Mouse (Mus musculus) layer of hippocampus, adult 2 months (tissue): ENCODE results near the gene Mrpl12. TPM values are rescaled to one million over a fixed set of nuclear protein-coding genes. Genes with fewer than 3 reads are reported as not detected.
"Not testable (repeated sequence)": the region's sequence is repeated elsewhere in the genome, so short reads cannot be mapped to it uniquely, and the experiment has no call there.

Source experiments
- DNase-seq, 2 experiments: peaks; one replicate each; pipeline ENCODE4 v3.0.0; 2022; ENCODE audit warnings: low spot score in 2 of 2
- H3K27ac ChIP-seq: fragments of 200-600 bp; 2 replicates; pipeline ENCODE4 v1.8.1; 2022
- H3K4me3 ChIP-seq: fragments of 200-600 bp; 2 replicates; pipeline ENCODE4 v1.8.1; 2022; ENCODE audit warnings: mild to moderate bottlenecking
- CTCF ChIP-seq: fragments of 200-600 bp; conservative IDR thresholded peaks from 2 replicates; pipeline ENCODE4 v1.8.1; 2022; ENCODE audit warnings: antibody characterized with exemption, mild to moderate bottlenecking, moderate library complexity
- total RNA-seq, 2 experiments: library from RNA; stranded (reverse); gene quantifications; 2 replicates each; pipeline ENCODE4 v1.2.3; 2021

The Mrpl12 gene
- total RNA-seq, 2 experiments from 2014 or later: 63.2 to 68.1 TPM

GRCm38 (mm10) chr11:120501018-120501417 is 16.6 kb downstream of the Mrpl12 start:
- TF ChIP-seq CTCF: no peak
- DNase-seq: no peak
- Histone ChIP-seq H3K27ac (no peak overlapping the region), H3K4me3 (no peak overlapping the region)

DNA sequence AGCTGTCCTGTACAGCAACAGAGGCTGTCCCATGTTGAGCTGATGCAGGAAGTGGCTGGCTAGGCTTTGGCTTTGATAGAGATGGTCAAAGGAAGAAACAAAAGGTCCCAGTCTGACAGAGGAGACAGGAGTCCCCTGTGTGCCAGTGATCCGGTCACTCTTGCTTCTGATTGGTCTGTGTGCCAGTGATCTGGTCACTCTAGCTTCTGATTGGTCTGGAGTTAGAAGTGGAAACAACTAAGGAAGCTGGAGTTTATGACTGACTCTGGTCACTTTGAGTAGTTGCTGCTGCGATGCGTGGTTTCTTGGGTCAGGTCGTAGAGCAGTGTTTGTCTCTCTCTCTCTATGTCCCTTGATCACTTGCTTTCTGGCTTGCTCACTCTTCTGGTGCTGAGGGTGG is 17.3 kb downstream of the Mrpl12 start:
- H3K27ac ChIP-seq: no peak overlapping the region
- H3K4me3 ChIP-seq: no peak overlapping the region
- no peak for TF ChIP-seq CTCF
- DNase-seq: no peak

DNA sequence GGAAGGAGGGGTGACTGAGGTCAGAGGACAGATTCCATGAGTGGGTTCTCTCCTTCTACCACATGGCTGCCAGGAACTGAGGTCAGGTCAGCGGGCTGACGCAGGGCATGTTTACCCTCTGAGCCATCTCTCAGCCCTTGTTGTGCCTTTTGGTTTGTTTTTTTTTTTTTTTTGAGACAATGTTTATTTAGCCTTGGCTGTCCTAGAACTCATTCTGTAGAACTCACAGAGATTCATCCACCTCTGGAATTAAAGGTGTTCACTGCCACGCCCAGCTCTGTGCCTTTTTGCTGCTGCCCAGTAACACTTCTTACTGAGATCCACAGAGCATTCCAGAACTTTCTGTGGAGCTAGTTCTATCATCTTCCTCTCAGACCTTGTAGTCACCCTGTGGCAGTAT is 21.2 kb downstream of the Mrpl12 start:
- H3K4me3 ChIP-seq: no peak overlapping the region
- DNase-seq: no peak
- no peak for TF ChIP-seq CTCF
- no peak overlapping the region for H3K27ac ChIP-seq

DNA sequence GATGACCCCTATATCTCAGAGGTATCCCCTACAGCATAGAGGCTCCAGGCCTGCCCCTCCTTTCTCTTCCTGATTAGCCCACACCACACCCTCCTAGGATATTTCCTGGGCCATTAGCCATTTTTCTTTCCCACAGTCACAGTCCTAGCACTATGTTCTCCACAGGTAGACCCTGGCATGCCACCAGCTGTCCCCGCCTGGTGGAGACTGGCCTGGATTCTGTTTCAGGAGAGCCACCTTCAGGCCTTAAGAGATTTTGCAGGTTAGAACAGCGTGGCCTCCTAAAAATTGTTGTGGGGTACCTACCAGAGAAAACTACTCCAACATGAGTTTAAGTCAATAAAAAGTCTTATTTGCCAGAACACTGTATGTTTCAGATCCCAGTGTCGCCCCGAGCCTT is 22.5 kb downstream of the Mrpl12 start:
- no peak overlapping the region for H3K4me3 ChIP-seq
- DNase-seq: no peak
- no peak overlapping the region for H3K27ac ChIP-seq
- peak; percentile 69 for TF ChIP-seq CTCF

- no peak for TF ChIP-seq CTCF
- Histone ChIP-seq H3K4me3 (no peak overlapping the region), H3K27ac (no peak overlapping the region)
- no peak for DNase-seq
These were observed 23.3 kb downstream of the Mrpl12 start for GRCm38 (mm10) chr11:120507611-120508289.

DNA sequence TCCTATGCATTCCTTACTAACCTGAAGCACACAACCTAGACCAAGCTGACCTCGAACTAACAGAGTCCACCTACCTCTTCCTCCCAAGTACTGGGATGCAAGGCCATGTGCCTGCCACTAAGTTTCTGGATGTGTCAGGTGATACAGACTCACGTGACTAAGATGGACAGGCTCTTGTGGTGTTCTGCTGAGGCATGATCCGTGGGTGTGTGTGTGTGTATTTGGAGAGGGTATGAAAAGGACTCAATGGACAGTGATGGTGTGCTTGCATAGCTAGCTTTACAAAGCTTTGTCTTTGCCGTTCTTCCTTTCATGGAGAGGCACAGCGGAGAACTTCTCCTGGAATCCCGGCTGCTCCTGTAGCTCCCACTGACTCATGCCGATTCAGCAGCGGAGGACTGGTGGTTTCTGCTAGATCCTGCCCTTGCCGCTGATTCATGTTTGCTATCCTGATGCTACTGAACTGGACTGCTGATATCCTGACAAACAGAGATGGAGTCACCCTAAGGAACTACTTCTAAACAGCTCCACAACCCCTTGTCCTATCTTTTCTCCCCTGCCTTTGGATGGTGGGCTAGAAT is 24.0 kb downstream of the Mrpl12 start:
- DNase-seq: no peak
- TF ChIP-seq CTCF: no peak
- Histone ChIP-seq H3K27ac (no peak overlapping the region), H3K4me3 (no peak overlapping the region)

- H3K4me3 ChIP-seq: no peak overlapping the region
- DNase-seq: no peak
- H3K27ac ChIP-seq: no peak overlapping the region
- no peak for TF ChIP-seq CTCF
These were observed 25.5 kb downstream of the Mrpl12 start for GRCm38 (mm10) chr11:120509940-120510339.

DNA sequence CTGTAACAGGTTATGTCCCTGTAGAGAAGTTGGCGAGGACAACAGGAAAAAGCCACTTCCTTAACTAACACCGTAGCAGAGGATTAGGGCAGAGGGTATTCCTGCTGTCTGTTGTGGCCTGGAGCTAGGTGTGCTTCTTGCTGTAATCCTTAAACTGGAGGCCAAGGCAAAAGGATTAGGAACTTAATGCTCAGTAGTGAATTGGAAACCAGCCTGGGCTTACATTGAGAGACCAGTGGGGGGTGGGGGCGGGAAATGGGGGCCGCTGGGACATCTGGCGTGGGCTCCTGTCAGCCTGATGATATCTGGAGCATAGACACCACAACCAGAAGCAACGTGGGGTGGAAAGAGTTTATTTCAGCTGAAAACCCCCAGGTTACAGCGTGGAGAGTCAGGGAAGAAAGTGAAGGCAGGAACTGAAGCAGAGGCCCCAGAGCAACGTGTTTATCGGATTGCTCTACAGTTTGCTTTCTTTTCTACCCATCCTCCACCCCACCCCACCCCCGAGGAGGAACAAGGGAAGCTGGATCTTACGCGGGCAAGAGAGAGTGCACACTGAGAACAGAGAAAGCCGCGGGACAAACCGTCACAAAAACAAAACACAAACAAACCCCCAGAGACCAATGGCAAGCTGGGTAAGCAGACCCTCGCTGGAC is 26.1 kb downstream of the Mrpl12 start:
- H3K4me3 ChIP-seq: peak overlapping the region; percentile 17; the same call in 1 of the 2 replicates
- no peak for DNase-seq
- no peak overlapping the region for H3K27ac ChIP-seq
- TF ChIP-seq CTCF: no peak

DNA sequence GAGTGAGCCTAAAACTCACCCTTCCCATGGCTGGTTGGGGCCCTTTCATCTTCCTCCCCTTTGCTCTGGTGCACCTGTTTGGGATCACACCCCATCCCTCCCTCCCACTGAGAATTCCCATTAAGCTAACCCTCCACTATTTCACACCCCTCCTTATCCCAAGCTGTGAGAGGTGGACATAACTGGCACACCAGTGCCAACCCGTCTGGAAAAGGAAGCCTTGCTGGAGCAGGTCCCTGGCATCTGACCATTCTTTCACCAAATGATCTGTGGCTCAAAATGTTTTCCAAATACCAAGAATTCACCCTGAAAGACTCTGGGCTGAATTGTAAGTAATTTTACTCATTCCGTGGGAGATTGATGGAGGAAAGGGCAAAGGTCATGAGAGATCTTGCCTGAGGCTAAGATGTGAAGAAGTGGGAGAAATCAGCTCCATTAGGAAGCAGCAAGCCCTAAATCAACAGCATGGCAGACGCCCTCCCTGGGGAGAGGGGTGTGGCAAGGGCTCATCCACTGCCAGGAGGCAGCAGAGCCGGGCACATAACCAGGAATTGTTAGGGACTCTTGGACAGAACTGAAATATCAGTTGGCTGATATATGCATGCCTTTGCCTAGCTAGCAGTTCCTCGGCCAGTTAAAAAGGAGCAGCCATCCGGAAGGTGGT is 28.5 kb downstream of the Mrpl12 start:
- no peak for TF ChIP-seq CTCF
- Histone ChIP-seq H3K4me3 (no peak overlapping the region), H3K27ac (no peak overlapping the region)
- DNase-seq: no peak

- H3K27ac ChIP-seq, DNase-seq, H3K4me3 ChIP-seq: not testable (repeated sequence)
These were observed 29.8 kb downstream of the Mrpl12 start for GRCm38 (mm10) chr11:120514262-120514661.

DNA sequence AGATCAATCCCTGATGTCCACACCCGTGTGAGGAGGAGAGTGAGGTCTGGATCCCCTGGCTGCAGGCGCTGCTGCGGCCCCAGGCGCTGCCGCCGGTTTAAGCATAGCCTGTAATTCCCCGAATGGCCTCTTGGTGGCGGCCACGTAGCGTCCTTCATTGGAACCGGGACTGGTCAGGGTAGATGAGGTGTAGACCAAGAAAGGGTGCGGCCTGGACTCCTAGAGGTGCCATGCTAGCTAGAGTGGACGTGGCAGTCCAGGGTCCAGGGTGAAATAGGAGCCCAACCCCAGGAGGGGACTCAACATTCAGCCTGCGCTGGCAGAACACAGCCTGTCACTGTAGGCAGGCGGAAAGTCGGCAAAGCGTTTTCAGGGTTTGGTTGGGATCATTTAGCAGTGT is 31.2 kb downstream of the Mrpl12 start:
- no peak overlapping the region for H3K4me3 ChIP-seq
- peak; percentile 99 for TF ChIP-seq CTCF
- H3K27ac ChIP-seq: no peak overlapping the region
- DNase-seq: peak; percentile 71 to 90

GRCm38 (mm10) chr11:120517147-120517546 is 32.7 kb downstream of the Mrpl12 start:
- no peak for DNase-seq
- TF ChIP-seq CTCF: no peak

GRCm38 (mm10) chr11:120518027-120518426 is 33.6 kb downstream of the Mrpl12 start:
- Histone ChIP-seq H3K27ac (no peak overlapping the region), H3K4me3 (no peak overlapping the region)
- DNase-seq: peak; percentile 68 to 85
- TF ChIP-seq CTCF: no peak

More at GRCm38 (mm10) chr11:120517147-120517546, 32.7 kb downstream of the Mrpl12 start:
- Histone ChIP-seq H3K27ac (no peak overlapping the region), H3K4me3 (no peak overlapping the region)
